Mouse (Mus musculus) monocyte, adult 2 months (primary cell): ENCODE measurements at regions not wholly inside any gene's neighbourhood (a gene's known extent, or its start where the extent isn't known, plus 50 kb on each side); places are given as distances from the start of the nearest gene placed in this dataset.

ENCODE experiments used
- DNase-seq, 2 experiments: peaks; one replicate each; pipeline ENCODE4 v3.0.0; 2022; ENCODE audit warnings: low spot score in 2 of 2, low read depth in 1 of 2

DNA sequence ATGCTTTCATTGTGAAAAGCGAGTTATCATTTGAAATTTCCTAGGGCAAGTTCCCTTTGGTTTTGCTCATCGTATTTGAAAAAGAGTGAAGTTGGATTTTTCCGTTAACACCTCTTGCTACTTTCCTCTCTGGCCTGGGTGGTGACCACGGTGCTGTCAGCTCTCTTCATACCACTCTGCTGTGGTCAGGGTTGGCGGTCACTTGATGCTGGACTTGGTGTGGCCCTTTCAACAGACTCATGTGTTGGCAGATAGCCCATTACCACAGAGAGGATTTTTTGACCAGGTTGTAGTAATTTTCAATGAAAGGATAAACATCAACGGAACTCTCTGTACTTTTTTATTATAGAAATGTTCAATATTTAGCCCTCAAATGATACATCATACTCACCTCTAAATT is 354.3 kb upstream of the Pik3r1 start:
- DNase-seq, result no peak

- DNase-seq, result no peak
These were observed 360.0 kb upstream of the Pik3r1 start for GRCm38 (mm10) chr13:102127933-102128430.

DNA sequence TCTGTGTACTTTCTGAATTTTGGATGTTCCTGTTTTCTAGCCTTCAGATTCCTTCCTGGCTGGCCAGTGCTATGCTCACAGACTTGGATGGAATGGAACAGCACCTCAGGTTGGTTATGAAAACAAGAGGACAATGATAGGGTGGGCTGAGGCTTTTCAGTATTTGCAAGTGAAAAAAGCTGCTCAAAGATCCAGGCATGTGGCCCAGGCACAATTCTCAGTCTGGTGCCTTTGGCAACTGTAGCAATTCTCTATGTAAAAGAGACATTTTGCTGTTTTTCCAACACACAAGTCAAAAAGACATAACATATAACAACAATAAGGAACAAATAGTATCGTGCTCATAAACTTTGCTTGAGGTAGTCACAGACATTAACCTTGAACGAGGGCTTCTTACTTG is 363.4 kb upstream of the Pik3r1 start:
- DNase-seq, result no peak

DNA sequence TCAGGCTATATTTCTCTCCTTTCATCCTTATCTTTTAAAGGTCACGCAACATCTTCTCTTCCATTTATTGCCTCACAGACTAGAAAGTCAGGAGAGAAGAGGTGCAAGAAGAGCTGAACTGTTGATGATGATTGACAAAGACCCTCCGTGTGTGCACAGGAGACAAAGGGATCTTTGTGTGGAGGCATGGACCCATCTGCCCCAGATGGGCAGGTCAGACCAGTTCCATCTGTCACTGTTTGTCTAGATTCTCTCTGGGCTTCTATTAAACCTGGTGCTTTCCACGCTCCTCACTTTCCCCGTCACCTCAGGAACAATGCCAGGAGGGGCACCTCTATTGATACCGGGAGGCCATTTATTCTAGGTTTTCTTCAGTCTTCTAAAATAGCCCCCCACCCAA is 364.1 kb upstream of the Pik3r1 start:
- no peak for DNase-seq

DNA sequence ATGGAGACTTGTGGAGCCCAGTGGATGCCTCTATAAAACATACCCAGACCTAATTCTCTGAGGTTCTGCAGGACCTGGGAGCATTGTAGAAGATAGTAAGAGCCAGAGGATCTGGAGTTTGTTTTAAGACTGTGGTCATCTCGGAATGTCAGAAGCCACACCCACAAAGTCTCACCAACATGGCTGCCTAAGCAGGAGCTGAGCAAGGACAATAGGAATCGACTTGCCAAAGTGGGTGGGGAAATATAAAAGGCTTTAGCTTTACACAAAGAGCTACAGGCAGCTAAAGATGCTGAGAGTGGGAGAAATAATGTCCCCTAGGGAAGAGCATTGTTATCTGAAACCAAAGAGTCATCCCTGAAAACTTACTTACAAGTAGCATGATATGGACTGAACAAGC is 364.7 kb upstream of the Pik3r1 start:
- DNase-seq, result no peak

GRCm38 (mm10) chr13:102135210-102135609 is 367.2 kb upstream of the Pik3r1 start:
- no peak for DNase-seq

DNA sequence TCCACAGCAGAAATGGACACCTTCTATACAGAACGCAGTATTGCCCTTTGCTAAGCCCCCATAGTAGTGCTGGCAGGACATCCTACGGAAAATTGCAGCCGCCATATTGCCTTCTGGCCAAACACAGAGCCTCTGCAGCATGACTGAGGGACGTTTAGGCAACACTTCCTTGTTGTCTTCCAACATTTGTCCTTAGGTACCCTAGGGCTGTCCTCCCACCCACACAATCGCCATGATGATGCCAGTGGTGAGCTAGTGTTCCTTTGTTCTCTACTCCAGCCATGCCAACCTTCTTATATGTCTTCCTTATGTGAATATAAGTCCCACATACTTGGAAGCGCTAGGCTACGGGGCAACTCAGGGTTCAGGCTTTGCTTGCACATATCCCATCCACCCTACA is 375.0 kb upstream of the Pik3r1 start:
- no peak for DNase-seq

GRCm38 (mm10) chr13:102143848-102144247 is 375.8 kb upstream of the Pik3r1 start:
- no peak for DNase-seq

DNA sequence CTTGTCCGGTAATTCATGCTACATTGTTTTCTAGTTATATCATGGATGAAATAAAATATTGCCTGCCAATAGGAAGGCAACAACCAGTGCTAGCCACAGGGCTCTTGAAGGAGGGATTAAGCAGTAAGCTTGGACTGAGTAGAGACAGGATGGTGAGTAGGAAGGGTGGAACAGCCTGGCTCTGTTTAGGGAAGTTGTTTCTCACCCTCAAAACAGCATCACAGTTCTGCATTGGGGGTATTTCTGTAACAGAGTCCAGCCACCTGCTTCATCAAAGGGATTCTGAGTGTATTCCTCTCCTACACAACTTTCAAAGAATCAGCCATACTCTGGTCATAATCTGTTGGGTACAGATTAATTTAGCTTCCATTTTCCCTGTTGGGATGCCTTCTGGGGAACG is 380.0 kb upstream of the Pik3r1 start:
- DNase-seq, result no peak

DNA sequence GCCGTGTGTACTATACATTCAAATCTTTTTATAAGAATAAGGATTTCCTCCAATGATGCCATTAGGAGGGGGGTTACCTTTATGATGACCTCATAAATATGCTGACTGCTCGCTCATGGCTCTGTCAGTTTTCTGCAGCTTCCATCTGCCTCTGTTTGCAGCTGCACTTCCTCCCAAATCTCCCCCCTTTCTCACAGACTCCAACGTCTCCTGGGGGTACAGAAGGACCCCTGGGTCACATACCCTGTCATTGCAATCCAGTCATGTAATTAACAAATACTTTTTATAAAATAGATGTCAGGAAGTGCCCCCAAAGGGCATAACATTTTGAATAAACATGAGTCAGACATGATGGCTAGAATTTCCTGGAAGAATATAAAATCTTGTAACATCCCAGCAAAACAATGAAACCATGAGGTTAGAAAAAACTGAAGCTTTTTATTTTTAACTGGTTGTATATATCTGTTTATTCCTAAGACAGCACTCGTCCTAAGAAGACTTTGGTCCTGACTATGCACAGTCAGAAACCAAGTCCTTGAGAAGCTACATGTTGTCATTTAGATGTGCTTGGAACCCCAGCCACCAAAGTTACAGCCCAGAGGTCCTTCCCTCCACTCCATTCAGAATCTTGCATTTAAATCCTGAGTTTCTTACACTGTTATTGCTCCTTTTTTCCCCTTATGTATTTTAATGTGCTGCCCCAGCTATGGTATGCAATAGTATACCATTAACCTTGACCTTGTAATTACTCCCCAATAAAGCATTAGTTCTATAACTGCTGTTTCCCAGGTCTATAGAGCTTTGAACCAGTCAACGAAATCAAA is 386.0 kb upstream of the Pik3r1 start:
- DNase-seq, result no peak

- no peak for DNase-seq
These were observed 386.5 kb upstream of the Pik3r1 start for GRCm38 (mm10) chr13:102154609-102154899.

DNA sequence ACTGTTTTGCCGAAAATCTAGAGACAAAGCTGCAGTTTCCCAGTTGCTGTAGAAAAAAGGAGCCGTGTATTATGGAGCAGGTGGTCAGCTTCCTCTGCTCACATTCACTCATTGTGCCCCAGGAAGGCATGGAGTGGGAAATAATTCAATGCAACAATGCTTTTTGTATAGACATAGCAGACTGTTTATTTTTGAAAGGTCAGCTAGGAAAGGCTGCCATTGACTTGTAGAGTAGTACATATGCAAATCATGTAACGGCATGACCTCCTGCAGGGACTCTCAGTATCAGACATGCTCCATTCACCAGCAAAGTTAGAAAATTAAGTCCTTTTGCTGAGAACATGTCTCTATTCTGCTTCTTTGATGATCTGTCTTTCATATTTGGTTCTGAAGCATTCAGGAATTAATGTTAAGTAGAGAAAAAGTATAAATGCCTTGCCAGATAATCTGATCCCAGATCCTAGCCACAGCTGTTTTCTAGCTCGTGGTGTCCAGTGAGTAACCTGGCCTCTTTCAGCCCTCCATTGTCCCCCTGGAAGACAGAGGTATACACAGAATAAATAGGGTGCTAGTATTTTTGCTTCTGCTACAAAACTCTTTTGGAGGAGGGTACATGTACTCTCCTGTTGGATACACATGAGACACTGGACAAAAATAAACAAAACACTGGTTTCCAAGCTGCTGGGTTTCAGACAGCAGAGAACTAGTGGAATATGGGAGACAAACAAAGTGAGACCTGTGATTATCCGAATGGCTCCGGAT is 389.5 kb upstream of the Pik3r1 start:
- DNase-seq, result no peak

- no peak for DNase-seq
These were observed 405.6 kb upstream of the Pik3r1 start for GRCm38 (mm10) chr13:102173382-102174234.

GRCm38 (mm10) chr13:102174431-102174830 is 406.4 kb upstream of the Pik3r1 start:
- no peak for DNase-seq

DNA sequence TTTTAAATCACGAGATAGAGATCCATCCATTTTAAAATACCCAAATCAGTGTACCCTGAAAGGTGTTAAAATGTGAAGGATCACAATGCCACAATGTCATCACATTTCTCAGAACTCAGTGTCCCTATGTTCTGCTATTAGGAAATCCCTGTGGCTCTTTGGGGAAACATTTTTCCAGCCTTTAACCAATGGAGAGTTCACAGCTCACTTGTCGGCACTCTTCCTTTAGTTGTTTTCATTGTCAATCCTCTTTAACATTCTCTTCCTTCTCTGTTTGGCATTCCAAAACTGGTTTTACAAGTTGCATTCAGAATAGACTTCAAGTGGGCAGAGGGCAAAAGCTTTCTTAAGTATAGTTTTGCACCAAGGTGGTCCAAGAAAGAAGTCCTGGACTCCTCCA is 406.9 kb upstream of the Pik3r1 start:
- no peak for DNase-seq

DNA sequence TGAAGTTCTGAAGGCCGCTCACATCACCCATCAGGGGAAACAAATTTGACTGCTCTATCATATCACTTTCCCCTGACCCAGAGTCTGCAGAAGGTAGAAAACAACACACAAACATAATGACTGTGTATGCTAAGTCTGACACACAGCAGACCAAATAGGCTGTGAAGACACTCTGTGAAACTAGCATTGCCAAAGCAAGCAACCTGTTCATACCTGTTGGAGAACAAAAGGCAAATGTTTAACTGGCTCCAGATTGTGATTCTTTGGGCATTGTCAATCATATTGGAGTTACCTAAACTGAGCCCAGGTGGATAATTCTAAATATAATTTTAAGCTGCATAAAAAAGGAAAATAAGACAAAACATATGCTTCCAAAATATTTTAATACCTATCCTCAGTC is 407.4 kb upstream of the Pik3r1 start:
- no peak for DNase-seq

DNA sequence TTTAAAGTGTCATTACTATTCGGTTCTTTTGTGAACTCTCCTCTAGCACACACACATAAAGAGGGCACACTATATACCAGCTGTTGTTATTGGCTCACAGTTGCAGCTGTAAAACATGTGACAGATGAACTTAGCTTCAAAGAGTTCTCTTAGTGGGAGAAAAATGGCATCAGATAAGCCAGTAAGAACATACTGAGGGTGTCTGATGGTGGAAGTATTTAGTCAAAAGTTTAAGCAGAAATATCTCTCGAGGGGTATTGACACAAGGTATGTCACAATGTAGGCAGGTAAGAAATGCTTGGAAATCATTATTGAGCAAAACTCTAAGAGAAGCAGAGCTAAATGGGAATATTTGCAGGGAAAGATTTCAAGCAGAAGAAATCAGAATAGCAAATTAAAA is 408.4 kb upstream of the Pik3r1 start:
- no peak for DNase-seq

DNA sequence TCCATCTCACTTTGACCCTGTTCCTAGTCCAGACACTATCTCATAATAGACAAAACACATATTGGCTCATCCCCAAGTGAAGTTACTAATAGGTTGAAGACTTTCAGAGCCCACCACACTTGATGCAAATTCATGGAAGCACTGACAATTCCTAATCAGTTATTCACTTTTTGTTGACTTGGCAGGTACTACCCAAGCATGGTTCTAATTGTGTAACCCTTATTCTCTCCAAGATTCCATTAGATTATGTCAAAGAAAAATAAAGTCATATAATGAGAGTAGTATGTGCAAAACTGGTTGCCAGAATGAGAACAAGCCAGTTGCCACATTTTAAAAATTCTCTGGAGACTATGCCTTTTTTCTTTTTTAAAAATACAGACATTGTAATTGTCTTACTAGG is 426.7 kb upstream of the Pik3r1 start:
- no peak for DNase-seq

- DNase-seq, result no peak
These were observed 434.3 kb upstream of the Pik3r1 start for GRCm38 (mm10) chr13:102202301-102202700.

GRCm38 (mm10) chr13:102218486-102218885 is 450.5 kb upstream of the Pik3r1 start:
- no peak for DNase-seq

- DNase-seq, result no peak
These were observed 462.3 kb upstream of the Cd180 start for GRCm38 (mm10) chr13:102231048-102231447.
